Mouse (Mus musculus) cerebellum, postnatal 4 days (tissue): ENCODE measurements at regions not wholly inside any gene's neighbourhood (a gene's known extent, or its start where the extent isn't known, plus 50 kb on each side); places are given as distances from the start of the nearest gene placed in this dataset.

Source experiments
- DNase-seq, 2 experiments: peaks; one replicate each; pipeline ENCODE4 v3.0.0; 2022; ENCODE audit warnings: low spot score in 2 of 2, mixed read lengths in 1 of 2

GRCm38 (mm10) chr15:6191845-6192244 is 107.7 kb upstream of the Dab2 start:
- no peak for DNase-seq

GRCm38 (mm10) chr15:6207239-6207638 is 92.3 kb upstream of the Dab2 start:
- DNase-seq: no peak

- DNase-seq: peak in 1 of 2 experiments; percentile 31
These were observed 90.3 kb upstream of the Dab2 start for GRCm38 (mm10) chr15:6209301-6209700.

GRCm38 (mm10) chr15:6218087-6218486 is 81.5 kb upstream of the Dab2 start:
- no peak for DNase-seq

GRCm38 (mm10) chr15:6225227-6225626 is 74.4 kb upstream of the Dab2 start:
- no peak for DNase-seq

- no peak for DNase-seq
These were observed 69.0 kb upstream of the Dab2 start for GRCm38 (mm10) chr15:6230618-6231017.

GRCm38 (mm10) chr15:6231308-6232103 is 68.1 kb upstream of the Dab2 start:
- peak in 1 of 2 experiments; percentile 58 for DNase-seq

- no peak for DNase-seq
These were observed 66.0 kb upstream of the Dab2 start for GRCm38 (mm10) chr15:6233621-6234020.

GRCm38 (mm10) chr15:6236583-6236982 is 63.0 kb upstream of the Dab2 start:
- DNase-seq: no peak

- DNase-seq: no peak
These were observed 61.9 kb upstream of the Dab2 start for GRCm38 (mm10) chr15:6237726-6238125.

- peak; percentile 74 to 86 for DNase-seq
These were observed 61.5 kb upstream of the Dab2 start for GRCm38 (mm10) chr15:6238133-6238532.

- no peak for DNase-seq
These were observed 60.8 kb upstream of the Dab2 start for GRCm38 (mm10) chr15:6238755-6239154.

- no peak for DNase-seq
These were observed 57.5 kb upstream of the Dab2 start for GRCm38 (mm10) chr15:6242132-6242531.

- no peak for DNase-seq
These were observed 55.2 kb upstream of the Dab2 start for GRCm38 (mm10) chr15:6244401-6244800.

- DNase-seq: no peak
These were observed 53.4 kb upstream of the Dab2 start for GRCm38 (mm10) chr15:6245950-6246894.

- no peak for DNase-seq
These were observed 51.1 kb upstream of the Dab2 start for GRCm38 (mm10) chr15:6248470-6248869.
